Mouse (Mus musculus): ENCODE results near the gene Syn3. TPM values are rescaled to one million over a fixed set of nuclear protein-coding genes. Genes with fewer than 3 reads are reported as not detected.

Syn3 gene
- polyA plus RNA-seq, 1 experiment = 0.18 TPM

DNA sequence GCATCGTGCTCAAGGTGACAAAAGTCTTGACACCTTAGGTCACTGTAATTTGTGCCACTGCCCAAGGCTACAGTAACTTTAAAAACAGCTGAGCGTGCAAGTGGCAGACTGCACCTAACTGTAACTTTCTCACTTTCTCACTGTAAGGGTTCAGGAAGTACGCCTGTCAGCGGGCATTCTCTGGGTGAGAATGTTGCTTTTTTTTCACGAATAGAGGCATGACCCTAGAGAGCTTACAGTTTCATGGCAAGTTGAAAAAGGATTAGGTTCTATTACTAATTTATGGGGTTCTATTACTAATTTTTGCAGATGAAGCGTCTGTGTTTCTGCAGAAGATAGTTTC is 476.3 kb downstream of the Syn3 start:
- 1% methylated on average over 6 of the region's 6 CpGs for WGBS
- peak overlapping the region; percentile 92 for H3K27ac ChIP-seq (ENCODE audit: insufficient read depth, low read length)
- no peaks in the 10 kb centered on the region for H3K4me1 ChIP-seq (ENCODE audit: control insufficient read depth, insufficient read depth, insufficient read length)
- DNase-seq (ENCODE audit: low read depth in 1 of 2, low spot score in 2 of 2) = no peak
- H3K36me3 ChIP-seq (ENCODE audit: control insufficient read depth, insufficient read depth, low read length) = peaks cover 5% of the 10 kb centered on the region; the same call in 1 of the 2 replicates
- H3K4me3 ChIP-seq (ENCODE audit: extremely low read depth, insufficient read depth, insufficient read length) = peak overlapping the region; percentile 88
- H3K27me3 ChIP-seq (ENCODE audit: control insufficient read depth, insufficient read depth, low read length) = no peaks in the 10 kb centered on the region
- TF ChIP-seq CTCF (IDR thresholded peaks at IDR 0.05; ENCODE audit: extremely low read depth, insufficient read depth, insufficient read length, insufficient replicate concordance) (no peak), POLR2A (IDR thresholded peaks at IDR 0.05; ENCODE audit: low read depth, low read length) (no peak)

- WGBS = under 1% methylated on average over 82 of the region's 82 CpGs
- Histone ChIP-seq H3K27me3 (ENCODE audit: control insufficient read depth, insufficient read depth, low read length) (no peaks in the 10 kb centered on the region), H3K4me3 (ENCODE audit: extremely low read depth, insufficient read depth, insufficient read length) (peak within 1 kb of the TSS; percentile 88), H3K36me3 (ENCODE audit: control insufficient read depth, insufficient read depth, low read length) (peaks cover 5% of the 10 kb centered on the region; the same call in 1 of the 2 replicates), H3K27ac (ENCODE audit: insufficient read depth, low read length) (peak within 1 kb of the TSS; percentile 92), H3K4me1 (ENCODE audit: control insufficient read depth, insufficient read depth, insufficient read length) (no peaks in the 10 kb centered on the region)
- DNase-seq (ENCODE audit: low read depth in 1 of 2, low spot score in 2 of 2) = peak; percentile 72 to 77
- peak; percentile 6; the same call in 1 of the 2 replicates for TF ChIP-seq POLR2A (IDR thresholded peaks at IDR 0.05; ENCODE audit: low read depth, low read length)
- TF ChIP-seq CTCF (IDR thresholded peaks at IDR 0.05; ENCODE audit: extremely low read depth, insufficient read depth, insufficient read length, insufficient replicate concordance) = peak; percentile 96
Measured at GRCm38 (mm10) chr10:86021749-86022473, 476.8 kb downstream of the Syn3 start, which contains the start of gene Fbxo7. Fbxo7 (plus strand) TSS chr10:86021972.

GRCm38 (mm10) chr10:86021408-86021748 is 477.3 kb downstream of the Syn3 start:
- Histone ChIP-seq H3K27ac (ENCODE audit: insufficient read depth, low read length) (no peak overlapping the region), H3K4me3 (ENCODE audit: extremely low read depth, insufficient read depth, insufficient read length) (no peak overlapping the region; the same call in 1 of the 2 replicates), H3K36me3 (ENCODE audit: control insufficient read depth, insufficient read depth, low read length) (peaks cover 5% of the 10 kb centered on the region; the same call in 1 of the 2 replicates), H3K4me1 (ENCODE audit: control insufficient read depth, insufficient read depth, insufficient read length) (no peaks in the 10 kb centered on the region), H3K27me3 (ENCODE audit: control insufficient read depth, insufficient read depth, low read length) (no peaks in the 10 kb centered on the region)
- 0% methylated on average over 3 of the region's 3 CpGs for WGBS
- TF ChIP-seq CTCF (IDR thresholded peaks at IDR 0.05; ENCODE audit: extremely low read depth, insufficient read depth, insufficient read length, insufficient replicate concordance) (no peak), POLR2A (IDR thresholded peaks at IDR 0.05; ENCODE audit: low read depth, low read length) (no peak)
- no peak for DNase-seq (ENCODE audit: low read depth in 1 of 2, low spot score in 2 of 2)

DNA sequence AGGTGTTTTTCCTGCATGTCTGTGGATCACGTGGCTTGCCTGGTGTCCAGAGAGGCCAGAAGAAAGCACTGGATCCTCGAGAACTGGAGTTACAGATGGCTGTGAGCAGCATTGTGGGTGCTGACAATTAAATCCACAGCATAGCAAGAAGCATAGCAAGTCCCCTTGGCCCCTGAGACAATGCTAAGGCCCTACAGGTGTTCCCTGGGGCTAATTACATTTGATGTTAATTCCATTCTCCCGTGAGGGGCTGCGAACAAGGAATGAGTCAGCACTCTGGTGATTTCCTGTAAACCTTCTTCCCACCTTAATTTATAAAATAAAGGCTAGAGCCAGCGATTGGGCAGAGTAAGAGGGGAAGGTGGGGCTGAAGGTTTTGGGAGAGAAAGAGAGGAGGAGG is 479.9 kb downstream of the Syn3 start:
- Histone ChIP-seq H3K27me3 (ENCODE audit: control insufficient read depth, insufficient read depth, low read length) (no peaks in the 10 kb centered on the region), H3K36me3 (ENCODE audit: control insufficient read depth, insufficient read depth, low read length) (no peaks in the 10 kb centered on the region), H3K4me1 (ENCODE audit: control insufficient read depth, insufficient read depth, insufficient read length) (no peaks in the 10 kb centered on the region), H3K4me3 (ENCODE audit: extremely low read depth, insufficient read depth, insufficient read length) (no peak overlapping the region), H3K27ac (ENCODE audit: insufficient read depth, low read length) (no peak overlapping the region)
- no peak for TF ChIP-seq CTCF (IDR thresholded peaks at IDR 0.05; ENCODE audit: extremely low read depth, insufficient read depth, insufficient read length, insufficient replicate concordance)
- no peak for TF ChIP-seq POLR2A (IDR thresholded peaks at IDR 0.05; ENCODE audit: low read depth, low read length)
- DNase-seq (ENCODE audit: low read depth in 1 of 2, low spot score in 2 of 2) = no peak
- WGBS = 49% methylated on average over 5 of the region's 5 CpGs

DNA sequence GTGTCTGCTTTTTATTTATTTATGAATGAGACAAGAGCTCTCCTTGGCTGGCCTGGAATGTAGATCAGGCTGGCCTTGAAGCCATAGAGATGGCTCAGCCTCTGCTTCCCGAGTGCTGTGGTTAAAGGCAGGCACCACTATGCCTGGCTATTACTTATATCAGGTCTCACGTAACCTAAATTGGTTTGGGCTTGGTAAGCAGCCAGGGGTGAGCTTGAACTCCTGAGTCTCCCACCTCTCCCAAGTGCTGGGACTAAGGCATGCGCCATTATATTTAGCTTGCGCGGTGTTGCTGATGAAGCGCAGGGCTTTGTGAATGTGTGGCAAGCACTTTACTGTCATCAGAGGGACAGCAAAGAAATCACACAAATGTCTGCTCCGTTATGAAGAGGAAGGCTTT is 480.9 kb downstream of the Syn3 start:
- H3K27me3 ChIP-seq (ENCODE audit: control insufficient read depth, insufficient read depth, low read length) = no peaks in the 10 kb centered on the region
- no peaks in the 10 kb centered on the region for H3K4me1 ChIP-seq (ENCODE audit: control insufficient read depth, insufficient read depth, insufficient read length)
- H3K27ac ChIP-seq (ENCODE audit: insufficient read depth, low read length) = no peak overlapping the region
- no peaks in the 10 kb centered on the region for H3K36me3 ChIP-seq (ENCODE audit: control insufficient read depth, insufficient read depth, low read length)
- 94% methylated on average over 7 of the region's 7 CpGs for WGBS
- no peak for DNase-seq (ENCODE audit: low read depth in 1 of 2, low spot score in 2 of 2)
- no peak for TF ChIP-seq POLR2A (IDR thresholded peaks at IDR 0.05; ENCODE audit: low read depth, low read length)
- no peak overlapping the region for H3K4me3 ChIP-seq (ENCODE audit: extremely low read depth, insufficient read depth, insufficient read length)

DNA sequence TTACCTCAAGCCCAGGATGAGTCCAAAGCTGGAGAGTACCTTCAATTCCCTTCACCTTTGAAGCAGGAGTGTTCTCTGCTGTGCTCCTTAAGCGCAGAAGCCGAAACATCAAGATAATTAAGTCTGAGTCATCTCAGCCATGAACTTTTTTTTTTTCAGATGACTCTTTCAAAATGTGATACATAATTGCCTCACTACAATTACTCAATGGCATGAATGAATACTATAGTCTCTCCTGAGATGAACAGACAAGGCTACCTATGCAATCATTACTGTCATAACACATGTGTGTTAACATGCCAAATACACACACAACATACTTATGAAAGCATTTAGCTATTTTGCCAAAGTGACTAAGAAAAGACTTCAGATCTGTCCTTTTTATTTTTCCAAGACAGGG is 486.9 kb downstream of the Syn3 start, which contains the start of gene Bpifc:
Gene Bpifc, minus strand, starts transcription at position 115 of the 400 bp plus-strand sequence.
- H3K4me3 ChIP-seq (ENCODE audit: extremely low read depth, insufficient read depth, insufficient read length) = no peak within 1 kb of the TSS
- DNase-seq (ENCODE audit: low read depth in 1 of 2, low spot score in 2 of 2) = no peak
- H3K36me3 ChIP-seq (ENCODE audit: control insufficient read depth, insufficient read depth, low read length) = no peaks in the 10 kb centered on the region
- 75% methylated on average over 2 of the region's 2 CpGs for WGBS
- H3K27me3 ChIP-seq (ENCODE audit: control insufficient read depth, insufficient read depth, low read length) = no peaks in the 10 kb centered on the region
- no peak within 1 kb of the TSS for H3K27ac ChIP-seq (ENCODE audit: insufficient read depth, low read length)
- no peaks in the 10 kb centered on the region for H3K4me1 ChIP-seq (ENCODE audit: control insufficient read depth, insufficient read depth, insufficient read length)
- no peak for TF ChIP-seq CTCF (IDR thresholded peaks at IDR 0.05; ENCODE audit: extremely low read depth, insufficient read depth, insufficient read length, insufficient replicate concordance)
- TF ChIP-seq POLR2A (IDR thresholded peaks at IDR 0.05; ENCODE audit: low read depth, low read length) = no peak

DNA sequence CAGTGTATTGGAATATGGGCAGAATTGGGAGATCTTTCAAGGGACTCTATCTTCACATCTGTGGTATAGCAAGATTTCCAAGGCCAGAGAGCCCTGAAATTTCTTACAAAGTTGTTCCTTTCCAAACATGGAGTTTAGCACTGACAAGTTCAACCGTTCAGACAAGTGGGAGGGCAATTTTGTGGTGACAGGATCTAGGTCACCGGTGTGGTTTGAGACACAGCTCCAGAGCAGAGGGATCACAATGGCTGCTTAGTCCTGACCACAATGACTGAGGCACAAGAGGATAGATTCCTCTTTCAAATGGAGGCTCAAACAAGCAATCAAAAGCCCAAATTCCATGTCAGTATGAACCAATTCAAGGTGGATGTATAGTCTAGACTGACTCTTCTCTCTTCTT is 487.5 kb downstream of the Syn3 start:
- H3K27ac ChIP-seq (ENCODE audit: insufficient read depth, low read length) = no peak overlapping the region
- WGBS = 11% methylated on average over 2 of the region's 2 CpGs
- no peaks in the 10 kb centered on the region for H3K4me1 ChIP-seq (ENCODE audit: control insufficient read depth, insufficient read depth, insufficient read length)
- no peaks in the 10 kb centered on the region for H3K27me3 ChIP-seq (ENCODE audit: control insufficient read depth, insufficient read depth, low read length)
- H3K4me3 ChIP-seq (ENCODE audit: extremely low read depth, insufficient read depth, insufficient read length) = no peak overlapping the region
- H3K36me3 ChIP-seq (ENCODE audit: control insufficient read depth, insufficient read depth, low read length) = no peaks in the 10 kb centered on the region
- TF ChIP-seq POLR2A (IDR thresholded peaks at IDR 0.05; ENCODE audit: low read depth, low read length) (no peak), CTCF (IDR thresholded peaks at IDR 0.05; ENCODE audit: extremely low read depth, insufficient read depth, insufficient read length, insufficient replicate concordance) (no peak)
- no peak for DNase-seq (ENCODE audit: low read depth in 1 of 2, low spot score in 2 of 2)
